Mouse (Mus musculus): ENCODE measurements around the gene Igf1r.

Igf1r gene

DNA sequence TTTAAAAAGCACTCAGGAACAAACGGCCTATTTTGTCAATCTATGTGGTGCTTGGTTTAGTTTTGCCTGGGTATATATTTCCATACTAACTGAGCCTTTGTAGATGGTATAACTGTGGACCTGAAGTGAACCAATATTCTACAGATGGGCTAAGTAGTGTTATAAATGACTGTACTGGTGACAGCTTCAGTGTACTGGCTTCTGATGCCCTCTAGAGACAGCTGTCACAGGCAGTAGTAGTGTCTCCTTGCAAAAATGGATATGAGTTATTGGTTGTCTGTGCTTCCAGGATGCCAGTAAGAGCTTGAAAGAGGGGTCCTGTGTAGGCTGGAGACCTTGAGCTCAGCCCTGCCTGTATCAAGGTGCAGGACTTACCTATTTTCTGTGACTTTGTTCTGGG lies 227.0 kb downstream of the Igf1r start:
- no peak for DNase-seq (ENCODE audit: low spot score in 2 of 2)

DNA sequence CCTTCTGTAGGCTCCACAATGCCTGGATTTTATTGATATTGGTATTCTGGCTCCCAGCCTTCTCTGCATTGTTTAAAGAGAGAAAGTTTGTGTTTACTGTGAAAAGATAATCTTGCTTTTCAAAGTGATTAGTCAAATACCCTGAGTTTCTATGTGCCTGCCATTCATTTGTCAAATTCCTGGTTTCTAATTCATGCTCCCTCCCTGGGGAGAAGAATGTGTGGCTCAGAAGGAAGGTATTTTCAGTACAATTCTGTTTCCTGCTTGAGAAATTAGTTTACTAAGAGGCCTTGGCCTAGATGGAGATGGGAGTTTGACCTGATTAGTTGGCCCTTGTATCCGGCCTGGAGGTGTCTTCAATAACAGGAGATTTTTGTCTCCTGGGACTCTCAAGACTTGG lies 228.5 kb downstream of the Igf1r start:
- DNase-seq (ENCODE audit: low spot score in 2 of 2), result no peak

GRCm38 (mm10) chr7:68182025-68182424 lies 229.4 kb downstream of the Igf1r start:
- no peak for DNase-seq (ENCODE audit: low spot score in 2 of 2)

DNA sequence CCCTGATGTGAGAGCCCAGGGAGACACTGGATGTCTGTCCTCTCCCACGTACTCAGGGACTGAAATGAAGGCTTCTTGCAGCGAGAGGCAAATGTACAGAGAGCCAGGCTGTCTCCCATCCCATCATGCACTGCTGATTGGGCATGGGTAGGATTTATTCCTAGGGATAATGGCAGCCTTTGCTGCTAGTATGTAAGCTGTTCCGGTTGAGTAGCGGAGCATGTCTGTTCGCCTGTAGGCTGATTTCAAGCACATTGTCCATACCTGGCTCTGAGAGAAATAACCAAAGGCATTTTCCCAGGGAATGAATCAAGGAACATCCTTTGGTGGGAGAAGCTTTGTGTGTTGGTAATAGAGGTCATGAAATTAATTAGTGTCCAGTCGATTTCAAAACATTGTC lies 230.1 kb downstream of the Igf1r start:
- no peak for DNase-seq (ENCODE audit: low spot score in 2 of 2)

GRCm38 (mm10) chr7:68183421-68183820 lies 230.8 kb downstream of the Igf1r start:
- no peak for DNase-seq (ENCODE audit: low spot score in 2 of 2)

DNA sequence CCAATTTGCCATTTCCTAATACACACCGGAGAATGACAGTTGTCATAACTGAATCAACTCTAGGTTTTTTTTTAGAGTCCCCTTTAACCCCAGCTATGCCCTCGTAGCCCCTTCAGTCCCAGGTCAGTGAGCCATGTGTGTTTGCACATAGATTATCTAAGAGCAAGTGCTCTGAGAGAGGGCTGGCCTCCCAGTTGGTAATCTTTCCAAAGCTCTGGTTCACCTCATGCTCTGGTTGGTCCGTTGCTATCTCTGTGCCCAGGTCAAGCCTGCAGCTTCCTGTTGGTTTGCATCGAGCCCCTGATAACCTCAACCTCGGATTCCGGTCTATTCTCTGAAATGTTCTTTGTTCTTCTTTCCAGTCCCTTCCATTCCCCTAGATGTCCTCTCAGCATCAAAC lies 236.6 kb downstream of the Igf1r start:
- DNase-seq (ENCODE audit: low spot score in 2 of 2), result peak in 1 of 2 experiments; percentile 7

DNA sequence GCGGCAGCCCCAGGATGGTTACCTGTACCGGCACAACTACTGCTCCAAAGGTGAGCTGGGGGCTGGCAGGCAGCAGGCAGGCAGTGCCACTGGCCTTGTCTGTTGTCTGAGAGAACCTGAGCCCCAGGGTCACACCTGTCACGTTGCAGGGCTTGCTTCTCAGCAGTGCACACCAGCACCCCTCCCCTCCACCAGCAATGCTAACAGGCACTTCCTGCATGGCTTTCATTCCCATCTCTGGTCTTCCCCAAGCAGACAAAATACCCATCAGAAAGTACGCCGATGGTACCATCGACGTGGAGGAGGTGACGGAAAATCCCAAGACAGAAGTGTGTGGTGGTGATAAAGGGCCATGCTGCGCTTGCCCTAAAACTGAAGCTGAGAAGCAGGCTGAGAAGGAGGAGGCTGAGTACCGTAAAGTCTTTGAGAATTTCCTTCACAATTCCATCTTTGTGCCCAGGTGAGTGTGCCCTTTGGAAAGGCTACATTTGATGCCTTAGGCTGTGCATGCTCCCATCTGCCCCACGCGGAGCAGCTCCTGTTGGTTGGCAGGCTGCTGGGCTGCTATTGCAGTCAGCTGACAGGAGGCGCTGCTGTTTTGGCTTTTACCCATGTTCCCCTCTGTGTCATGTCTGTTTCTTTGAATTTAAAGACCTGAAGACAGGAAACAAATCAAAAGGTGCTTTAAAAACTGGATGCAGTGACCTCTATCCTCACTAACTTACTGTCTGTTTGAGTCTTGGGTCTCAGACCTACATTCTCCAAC lies 237.2 kb downstream of the Igf1r start:
- DNase-seq (ENCODE audit: low spot score in 2 of 2), result no peak

DNA sequence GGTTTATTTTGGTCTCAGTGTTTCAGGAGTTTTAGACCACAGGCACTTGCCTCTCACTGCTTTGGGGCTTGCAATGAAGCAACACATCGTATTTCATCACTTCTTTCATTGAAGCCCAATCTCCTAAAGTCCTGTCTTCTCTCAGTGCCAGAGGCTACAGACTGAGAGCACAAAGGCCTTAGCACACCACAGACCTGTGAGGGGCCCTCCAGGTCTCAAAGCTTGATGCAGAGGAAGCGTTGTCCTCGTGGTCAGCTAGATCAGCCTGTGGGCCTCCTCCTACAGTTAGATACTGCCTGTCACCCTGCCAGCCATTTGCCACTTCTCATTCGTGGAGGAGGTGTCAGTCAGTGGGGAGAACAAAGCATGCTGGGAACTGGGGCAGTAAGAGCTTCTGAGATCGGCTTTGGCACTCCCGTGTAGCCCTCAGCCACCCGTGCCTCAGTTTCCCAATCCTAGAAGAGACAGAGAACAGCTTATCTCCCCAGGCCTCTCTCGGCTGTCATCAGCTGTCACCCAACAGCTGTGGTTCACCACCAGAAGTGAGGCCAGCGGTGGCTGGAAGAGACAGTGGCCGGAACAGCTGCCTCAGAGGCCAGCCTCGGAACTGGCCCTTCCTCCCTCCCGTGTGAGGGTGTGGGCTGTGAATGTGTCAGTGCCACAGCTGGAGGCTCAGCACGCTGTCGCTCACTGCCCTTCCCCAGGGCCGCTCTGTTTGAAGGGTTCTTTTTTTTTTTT lies 241.5 kb downstream of the Igf1r start:
- DNase-seq (ENCODE audit: low spot score in 2 of 2), result peak in 1 of 2 experiments; percentile 29

- no peak for DNase-seq (ENCODE audit: low spot score in 2 of 2)
Measured at GRCm38 (mm10) chr7:68199609-68200008, 247.0 kb downstream of the Igf1r start.

DNA sequence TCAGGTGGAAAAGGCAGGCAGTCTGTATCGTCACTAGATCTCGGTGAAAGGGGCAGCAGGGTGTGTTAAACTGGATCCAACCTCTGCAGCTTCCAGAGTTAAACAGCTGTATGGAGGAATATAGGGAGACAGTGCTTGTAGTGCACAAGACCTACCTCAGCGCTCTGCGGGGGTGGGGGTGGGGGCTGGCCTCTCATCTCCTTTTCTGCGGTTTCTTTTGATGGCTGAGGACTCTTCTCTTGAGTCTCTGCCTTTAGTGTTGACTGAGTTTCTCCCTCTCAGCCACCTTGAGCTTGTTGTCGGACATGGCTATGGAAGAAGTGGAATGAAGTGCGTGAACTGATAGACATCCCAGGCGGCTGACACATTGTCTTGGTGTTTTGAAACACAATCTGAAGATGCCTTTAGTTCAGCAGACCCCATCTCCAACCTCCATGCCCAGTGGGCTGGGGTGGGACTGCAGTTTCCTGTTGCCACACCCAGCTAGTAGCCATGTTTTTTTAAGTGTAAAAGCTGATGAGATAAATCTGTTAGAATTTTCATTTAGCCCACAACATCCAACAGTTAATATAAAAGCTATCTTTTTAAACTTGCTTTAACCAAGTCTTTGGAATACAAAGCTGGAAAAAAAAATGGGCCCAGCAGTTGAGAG lies 253.3 kb downstream of the Igf1r start:
- no peak for DNase-seq (ENCODE audit: low spot score in 2 of 2)

DNA sequence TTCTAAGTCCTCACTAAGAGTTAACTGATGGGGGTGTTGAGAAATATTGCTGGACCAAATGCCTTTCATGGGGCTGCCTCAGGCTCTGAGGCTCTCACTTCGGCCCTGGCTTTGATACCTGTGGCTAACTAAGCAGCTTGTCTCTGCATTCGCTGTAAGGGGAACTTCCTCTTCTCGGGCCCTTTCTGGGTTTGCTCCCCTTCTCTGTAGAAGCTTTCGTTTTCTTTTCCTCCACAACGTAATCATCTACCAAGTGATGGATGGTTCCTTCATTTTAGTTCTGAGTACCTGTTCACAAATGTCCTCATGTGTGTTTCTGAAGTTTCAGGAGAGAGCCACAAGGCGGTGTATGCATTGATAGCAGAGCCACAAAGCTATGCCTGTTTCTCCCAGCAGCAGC lies 256.4 kb downstream of the Igf1r start:
- DNase-seq (ENCODE audit: low spot score in 2 of 2), result no peak

GRCm38 (mm10) chr7:68210417-68210816 lies 257.8 kb downstream of the Igf1r start:
- DNase-seq (ENCODE audit: low spot score in 2 of 2), result no peak

GRCm38 (mm10) chr7:68211883-68212282 lies 259.3 kb downstream of the Igf1r start:
- no peak for DNase-seq (ENCODE audit: low spot score in 2 of 2)

DNA sequence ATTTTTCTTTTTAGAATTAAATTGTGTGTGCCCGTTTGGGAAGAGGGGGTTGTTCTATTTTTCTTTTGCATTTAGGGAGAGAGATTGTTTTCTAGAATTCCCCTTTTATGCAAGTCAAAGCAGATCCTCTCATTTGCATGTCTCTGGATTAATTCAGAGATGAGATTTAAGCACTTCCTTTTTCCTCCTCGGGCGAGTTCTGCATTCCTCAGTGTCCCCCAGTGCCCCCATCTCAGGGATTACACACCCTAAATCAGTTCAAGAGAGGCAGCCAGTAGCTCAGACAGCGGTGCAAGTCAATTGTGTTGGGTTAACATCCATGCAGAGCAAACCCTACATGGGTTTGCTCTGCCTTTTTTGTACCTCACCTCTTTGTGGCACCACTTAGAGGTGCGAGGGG lies 261.2 kb downstream of the Igf1r start:
- no peak for DNase-seq (ENCODE audit: low spot score in 2 of 2)

DNA sequence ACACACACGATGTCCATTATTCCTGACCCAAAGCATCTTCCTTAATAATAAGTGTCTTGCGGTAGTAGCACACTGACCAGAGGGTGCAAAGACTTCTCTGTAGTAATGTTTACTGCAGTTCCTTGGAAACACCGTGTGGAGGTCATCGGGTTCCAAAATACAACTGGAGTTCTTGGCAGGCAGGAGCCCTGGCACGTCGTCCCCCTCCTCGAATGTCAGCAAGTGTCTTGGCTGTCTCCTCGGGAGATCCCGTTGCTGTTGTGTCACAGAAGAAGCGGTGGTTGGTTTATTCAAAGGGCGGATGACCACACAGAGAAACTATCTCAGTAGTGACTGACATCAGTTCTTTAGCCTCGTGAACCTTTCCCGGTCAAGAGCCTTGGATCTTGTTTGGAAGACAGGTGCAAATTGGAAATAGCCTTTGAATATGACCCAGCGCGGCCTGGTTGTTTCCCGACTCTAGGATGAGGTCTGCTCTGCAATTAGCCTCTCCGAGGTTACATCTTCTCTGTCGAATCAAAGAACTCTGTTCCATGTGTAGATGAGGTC lies 263.0 kb downstream of the Igf1r start:
- no peak for DNase-seq (ENCODE audit: low spot score in 2 of 2)

DNA sequence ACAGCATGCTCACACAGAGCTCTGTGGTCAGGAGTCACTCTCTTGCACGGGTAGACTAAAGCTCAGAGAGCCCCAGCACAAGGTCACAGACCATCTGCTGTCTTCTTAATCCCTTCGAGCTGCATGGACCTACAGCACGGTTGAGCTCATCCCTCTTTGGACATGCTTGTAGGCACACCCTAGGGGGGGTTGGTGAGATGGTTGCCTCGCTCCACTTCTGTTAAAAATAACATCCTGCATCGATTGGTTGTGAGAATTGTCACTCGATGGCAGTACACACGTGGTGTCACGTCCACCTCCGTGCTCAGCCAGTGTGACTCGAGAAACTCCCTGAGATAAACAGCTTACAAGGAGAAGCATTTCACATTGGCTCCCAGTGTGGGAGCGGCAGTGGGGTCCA lies 266.3 kb downstream of the Igf1r start:
- DNase-seq (ENCODE audit: low spot score in 2 of 2), result no peak

DNA sequence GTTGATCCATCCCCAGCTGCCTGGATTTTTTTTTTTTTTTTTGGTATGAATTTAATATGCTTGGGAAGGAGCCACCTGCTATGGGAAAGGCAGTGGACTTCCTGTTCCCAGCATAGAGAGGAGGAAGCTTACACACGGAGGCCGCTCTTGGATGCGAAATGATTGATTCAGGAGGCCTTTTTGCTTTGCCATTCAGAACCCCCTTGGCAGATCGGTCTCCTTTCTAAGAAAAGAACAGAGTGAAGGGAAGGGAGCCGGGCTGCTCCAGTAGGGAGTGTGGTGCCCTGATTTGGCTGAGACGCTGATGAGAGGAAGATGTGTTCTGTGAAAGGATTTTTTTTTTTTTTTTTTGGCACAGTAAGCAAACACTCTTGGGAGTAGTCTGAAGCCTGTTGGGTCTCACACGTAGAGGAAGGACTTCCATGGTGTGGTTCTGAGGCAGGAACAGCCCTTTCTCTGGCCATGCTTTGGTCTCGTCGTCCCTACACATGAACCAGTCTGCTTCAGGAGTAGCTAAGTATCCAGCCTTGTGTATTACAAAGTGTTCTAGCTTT lies 269.1 kb downstream of the Igf1r start:
- DNase-seq (ENCODE audit: low spot score in 2 of 2), result no peak

- DNase-seq (ENCODE audit: low spot score in 2 of 2), result no peak
Measured at GRCm38 (mm10) chr7:68223356-68223808, 270.8 kb downstream of the Igf1r start.

- no peak for DNase-seq (ENCODE audit: low spot score in 2 of 2)
Measured at GRCm38 (mm10) chr7:68224006-68224405, 271.4 kb downstream of the Igf1r start.

DNA sequence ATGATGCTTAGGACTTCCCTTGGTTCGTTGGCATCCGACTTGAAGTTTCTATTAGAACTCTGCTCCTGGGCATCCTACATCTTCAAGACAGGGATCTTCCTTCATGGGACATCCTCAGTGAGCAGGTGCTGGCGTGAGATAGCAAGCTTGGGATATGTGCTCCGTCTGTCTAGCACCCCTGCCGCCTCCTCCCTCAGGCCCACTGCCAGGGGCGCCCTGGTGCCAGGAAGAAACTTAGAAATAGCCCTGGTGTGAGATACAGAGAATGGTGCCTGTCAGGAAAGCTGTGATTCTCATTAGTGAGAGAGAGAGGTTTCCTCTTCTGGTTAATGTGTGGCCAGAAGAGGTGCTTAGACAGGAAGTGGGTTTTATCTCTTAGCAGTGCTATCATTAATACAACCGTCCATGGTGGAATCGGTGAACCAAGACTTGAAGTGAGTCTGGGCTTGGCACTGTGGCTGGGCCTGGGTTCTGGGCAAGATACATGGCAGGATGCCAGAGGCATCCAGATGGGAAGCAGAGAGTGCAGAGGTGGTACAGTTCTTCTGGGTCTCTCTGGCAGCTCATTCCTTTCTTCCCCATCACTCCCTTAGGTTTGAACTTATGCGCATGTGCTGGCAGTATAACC lies 272.9 kb downstream of the Igf1r start:
- DNase-seq (ENCODE audit: low spot score in 2 of 2), result no peak

GRCm38 (mm10) chr7:68227021-68227420 lies 274.4 kb downstream of the Igf1r start:
- DNase-seq (ENCODE audit: low spot score in 2 of 2), result no peak

DNA sequence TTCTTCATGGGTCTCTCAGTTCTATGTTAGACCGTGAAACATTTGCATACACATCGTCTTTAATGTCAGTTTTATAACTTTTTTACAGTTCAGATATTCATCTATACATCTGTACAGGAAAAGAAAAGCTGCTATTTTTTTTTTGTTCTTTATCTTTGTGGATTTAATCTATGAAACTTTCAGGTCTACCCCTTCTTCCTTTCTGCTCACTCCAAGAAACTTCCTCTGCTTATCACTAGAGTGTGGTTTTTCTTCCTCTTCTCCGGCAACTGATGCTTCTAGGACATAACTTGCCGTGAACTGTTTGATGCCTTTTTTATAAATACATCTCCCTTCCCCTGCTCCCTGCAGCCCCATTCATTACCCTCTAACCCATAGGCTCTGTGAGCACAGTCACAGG lies 275.0 kb downstream of the Igf1r start:
- DNase-seq (ENCODE audit: low spot score in 2 of 2), result no peak

Measured in natural killer cell, adult 2 months (primary cell).